Mouse (Mus musculus): ENCODE data around the gene Macrod2.

The Macrod2 gene

DNA sequence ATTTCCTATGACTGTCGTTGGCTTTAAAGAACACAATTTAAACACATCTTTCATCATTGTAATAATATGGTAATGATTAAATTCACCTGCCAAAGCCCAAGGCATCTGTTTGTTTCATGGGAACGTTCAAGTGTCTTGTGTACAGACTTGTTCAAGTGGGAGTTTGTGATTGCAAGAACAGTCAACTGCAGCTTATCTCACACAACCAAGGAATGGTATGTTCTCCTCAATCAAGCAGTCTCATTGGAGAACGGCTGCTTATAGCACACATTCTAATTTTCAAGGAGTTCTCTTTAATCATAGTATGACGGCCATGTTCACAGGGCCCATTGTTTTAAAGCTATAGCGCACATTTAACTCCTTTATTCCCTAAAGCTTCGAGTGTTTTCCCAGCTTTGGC, 904.1 kb downstream of the Macrod2 start:
- no peak for DNase-seq (ENCODE audit: low read depth, low spot score)

GRCm38 (mm10) chr2:141301030-141301429, 905.9 kb downstream of the Macrod2 start:
- peak; percentile 9 for DNase-seq (ENCODE audit: low read depth, low spot score)

- no peak for DNase-seq (ENCODE audit: low read depth, low spot score)
Observed at GRCm38 (mm10) chr2:141308406-141308805, 913.3 kb downstream of the Macrod2 start.

GRCm38 (mm10) chr2:141312136-141312948, 917.2 kb downstream of the Macrod2 start:
- DNase-seq (ENCODE audit: low read depth, low spot score) = no peak

DNA sequence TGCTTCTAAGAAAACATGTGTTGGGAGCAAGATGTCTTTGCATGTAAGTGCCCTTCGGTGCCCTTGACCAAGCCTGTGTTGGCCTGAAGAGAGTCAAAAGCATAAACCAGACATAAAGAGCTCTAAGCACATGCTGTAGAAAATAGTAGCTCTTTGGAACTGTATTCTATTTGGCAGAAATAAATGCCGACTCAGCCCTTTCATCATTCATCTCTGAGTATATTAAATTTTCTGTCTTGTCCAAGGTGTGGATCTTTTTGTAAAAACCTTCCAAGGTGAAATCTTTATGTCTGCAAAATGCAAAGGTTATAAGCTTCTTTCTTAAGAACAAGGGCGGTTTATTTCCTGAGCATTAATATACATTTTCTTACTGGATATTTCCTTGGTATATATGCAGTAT, 920.2 kb downstream of the Macrod2 start:
- DNase-seq (ENCODE audit: low read depth, low spot score) = no peak

GRCm38 (mm10) chr2:141323956-141324460, 928.9 kb downstream of the Macrod2 start:
- DNase-seq (ENCODE audit: low read depth, low spot score) = no peak

GRCm38 (mm10) chr2:141327296-141327695, 932.2 kb downstream of the Macrod2 start:
- peak; percentile 53 for DNase-seq (ENCODE audit: low read depth, low spot score)

GRCm38 (mm10) chr2:141337708-141338107, 942.6 kb downstream of the Macrod2 start:
- peak; percentile 16 for DNase-seq (ENCODE audit: low read depth, low spot score)

GRCm38 (mm10) chr2:141343988-141344535, 949.0 kb downstream of the Macrod2 start:
- no peak for DNase-seq (ENCODE audit: low read depth, low spot score)

DNA sequence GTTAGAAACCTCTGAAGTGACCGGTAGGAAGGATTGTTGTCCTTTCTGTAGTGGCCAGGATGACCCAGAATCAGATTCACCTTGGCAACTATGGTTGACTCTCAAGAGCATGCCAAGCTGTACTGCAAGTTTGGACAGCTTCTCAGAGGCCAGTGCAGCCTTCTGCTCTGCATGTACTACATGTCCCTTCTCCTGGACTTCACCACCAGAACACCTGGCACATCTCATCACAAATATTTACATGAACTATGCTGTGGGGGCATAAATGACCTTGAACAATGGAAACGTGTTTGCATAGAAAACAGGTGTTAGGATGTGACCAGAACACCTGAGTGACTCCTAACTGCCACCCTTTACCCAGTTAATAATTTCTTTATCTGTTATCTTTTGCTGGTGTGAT, 957.5 kb downstream of the Macrod2 start:
- no peak for DNase-seq (ENCODE audit: low read depth, low spot score)

GRCm38 (mm10) chr2:141388632-141389031, 993.5 kb downstream of the Macrod2 start:
- DNase-seq (ENCODE audit: low read depth, low spot score) = peak; percentile 31

- no peak for DNase-seq (ENCODE audit: low read depth, low spot score)
Observed at GRCm38 (mm10) chr2:141391229-141391628, 996.1 kb downstream of the Macrod2 start.

DNA sequence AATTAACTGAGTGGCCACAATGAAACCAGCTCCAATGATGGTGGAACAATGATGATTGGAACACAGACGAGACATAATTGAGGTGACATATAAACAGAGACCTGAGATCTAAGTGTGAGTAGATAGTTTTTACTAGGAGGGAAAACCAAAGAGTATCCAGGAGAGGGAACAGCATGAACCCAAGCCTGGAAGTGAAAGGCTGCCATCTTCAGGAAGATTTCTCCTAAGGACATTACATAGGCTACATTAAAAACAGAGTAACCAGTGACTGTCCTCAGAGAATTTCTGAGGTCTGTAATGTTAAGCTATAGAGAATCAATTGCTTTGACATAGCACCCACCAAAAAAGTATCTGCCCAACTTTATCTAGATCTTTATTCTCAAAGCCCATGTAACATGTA, 999.7 kb downstream of the Macrod2 start:
- DNase-seq (ENCODE audit: low read depth, low spot score) = no peak

- DNase-seq (ENCODE audit: low read depth, low spot score) = no peak
Observed at GRCm38 (mm10) chr2:141408766-141409165, 1013.7 kb downstream of the Macrod2 start.

DNA sequence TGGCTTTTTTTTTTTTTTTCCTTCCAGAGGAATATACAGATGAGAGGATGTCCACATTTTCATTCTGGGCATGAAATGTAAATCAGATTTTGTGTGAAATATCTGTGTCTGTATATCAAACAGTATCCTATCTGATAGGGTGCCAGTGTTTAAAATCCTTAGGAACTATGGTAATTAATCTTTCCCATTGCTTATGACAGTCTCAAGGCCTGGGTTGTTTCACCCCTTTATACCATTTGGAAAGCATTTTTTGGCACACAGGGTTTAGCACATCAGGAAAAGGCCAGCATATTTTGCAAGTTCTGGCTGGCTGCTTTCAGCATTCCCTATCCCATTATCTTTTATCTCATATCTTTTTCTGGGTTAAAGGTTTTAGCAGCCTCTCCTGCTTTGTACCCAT, 1021.3 kb downstream of the Macrod2 start:
- no peak for DNase-seq (ENCODE audit: low read depth, low spot score)

DNA sequence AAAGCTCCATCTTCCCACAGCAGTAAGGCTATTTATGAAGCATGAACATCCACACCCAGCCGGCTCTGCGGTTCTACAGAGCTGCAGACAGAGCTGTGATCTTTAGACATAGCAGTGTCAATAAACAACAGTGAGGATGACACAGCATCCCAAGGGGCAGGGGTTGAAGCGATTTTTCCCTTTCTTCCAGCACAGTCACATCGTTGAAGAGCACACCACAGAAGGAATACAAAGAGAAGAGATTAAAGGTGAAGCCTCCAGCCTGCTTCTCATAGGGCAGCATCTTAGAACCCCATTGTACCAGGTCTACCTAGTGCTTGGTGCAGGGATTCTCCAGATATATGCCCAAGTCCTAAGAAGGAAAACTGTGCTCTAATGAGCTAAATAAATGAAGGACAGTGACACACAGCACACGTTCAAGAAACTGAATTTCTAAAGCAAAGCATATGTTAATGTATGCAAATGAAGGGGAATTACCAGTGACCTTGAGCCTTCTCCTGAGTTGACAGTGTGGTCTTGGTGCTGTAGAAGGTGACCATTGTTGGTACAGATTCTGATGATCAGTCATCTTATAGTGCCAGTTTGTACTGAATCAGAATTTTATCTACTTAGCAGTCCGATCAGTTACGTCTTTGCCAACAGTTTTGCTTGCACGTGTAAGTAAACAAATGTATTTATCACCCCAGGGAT, 1021.9 kb downstream of the Macrod2 start:
- DNase-seq (ENCODE audit: low read depth, low spot score) = no peak

- no peak for DNase-seq (ENCODE audit: low read depth, low spot score)
Observed at GRCm38 (mm10) chr2:141419806-141420205, 1024.7 kb downstream of the Macrod2 start.

DNA sequence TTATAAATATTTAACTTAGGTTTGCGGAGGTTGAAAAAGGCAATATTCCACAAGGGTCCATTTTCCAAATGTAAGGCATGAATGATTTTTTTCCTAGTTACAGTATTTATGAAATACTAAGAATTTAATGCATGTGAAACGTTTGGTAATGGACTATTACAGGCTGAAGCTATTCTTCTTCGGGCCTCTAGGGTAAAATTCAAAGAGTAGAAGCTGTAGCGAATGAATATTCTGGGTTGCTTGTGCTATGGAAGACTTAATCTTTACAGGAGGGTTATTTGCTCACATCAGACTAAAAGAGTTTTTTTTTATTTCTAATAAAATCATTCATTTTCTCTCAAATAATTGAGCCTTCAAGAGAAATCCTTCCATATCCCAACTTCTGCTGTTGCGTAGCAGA, 1039.0 kb downstream of the Macrod2 start:
- no peak for DNase-seq (ENCODE audit: low read depth, low spot score)

- peak; percentile 62 for DNase-seq (ENCODE audit: low read depth, low spot score)
Observed at GRCm38 (mm10) chr2:141434731-141435570, 1039.8 kb downstream of the Macrod2 start.

- no peak for DNase-seq (ENCODE audit: low read depth, low spot score)
Observed at GRCm38 (mm10) chr2:141441896-141442295, 1046.8 kb downstream of the Macrod2 start.

DNA sequence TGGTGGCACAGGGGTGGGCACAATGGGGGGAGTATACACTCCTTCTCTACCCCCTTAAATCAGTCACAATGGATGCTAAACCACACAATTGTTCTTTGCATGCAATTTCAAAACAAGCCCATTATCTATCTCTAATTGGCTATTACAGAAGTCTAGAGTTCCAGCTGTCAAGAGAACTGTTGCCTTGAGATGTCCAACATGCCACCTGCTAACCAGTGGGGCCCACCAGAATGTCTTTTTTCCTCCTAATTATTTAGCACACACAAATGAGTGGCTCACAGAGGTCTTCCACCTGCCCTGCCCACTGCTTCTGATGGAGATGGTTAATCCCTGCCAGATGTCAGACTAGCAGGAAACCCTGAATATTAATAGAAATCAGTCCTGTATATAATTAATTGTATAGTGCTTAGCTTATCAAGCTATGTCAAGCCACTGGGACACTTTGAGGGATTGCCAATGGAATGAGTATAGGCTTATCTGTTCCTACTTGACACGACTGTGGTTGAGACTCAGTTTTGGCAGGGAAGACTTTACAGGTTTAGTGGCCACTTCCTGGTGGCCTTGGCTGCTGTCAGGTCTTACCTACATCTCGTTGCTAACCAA, 1054.1 kb downstream of the Macrod2 start:
- no peak for DNase-seq (ENCODE audit: low read depth, low spot score)

All from telencephalon, adult 2 months (tissue).